Mouse (Mus musculus) midbrain, embryonic 12.5 days (tissue): ENCODE data around the gene Smarcal1. TPM values are rescaled to one million over a fixed set of nuclear protein-coding genes. Genes with fewer than 3 reads are reported as not detected.

Experiments
- ATAC-seq: fragments of 200-750 bp; cut with Nextera tagmentation; 2 replicates; pipeline ENCODE4 v1.8.0; 2017; ENCODE audit warnings: low read depth, moderate TSS enrichment, moderate library complexity; ENCODE audit not compliant: low FRiP score
- H3K27ac ChIP-seq: fragments of 300-500 bp; sonication (generic); replicated peaks from 2 replicates; pipeline ENCODE4 v1.5.1; 2016; ENCODE audit warnings: mild to moderate bottlenecking
- H3K27me3 ChIP-seq: fragments of 300-500 bp; sonication (generic); 2 replicates; pipeline ENCODE4 v1.6.1; 2016; ENCODE audit warnings: mild to moderate bottlenecking
- H3K36me3 ChIP-seq: fragments of 300-500 bp; sonication (generic); 2 replicates; pipeline ENCODE4 v1.6.1; 2016
- H3K4me1 ChIP-seq: fragments of 300-500 bp; sonication (generic); 2 replicates; pipeline ENCODE4 v1.6.1; 2016
- H3K4me2 ChIP-seq: fragments of 300-500 bp; sonication (generic); replicated peaks from 2 replicates; pipeline ENCODE4 v1.6.1; 2016; ENCODE audit warnings: mild to moderate bottlenecking, moderate library complexity
- H3K4me3 ChIP-seq: fragments of 300-500 bp; sonication (generic); 2 replicates; pipeline ENCODE4 v1.5.1; 2016; ENCODE audit warnings: mild to moderate bottlenecking
- H3K9ac ChIP-seq: fragments of 300-500 bp; sonication (generic); replicated peaks from 2 replicates; pipeline ENCODE4 v1.6.1; 2016; ENCODE audit warnings: mild to moderate bottlenecking, moderate library complexity
- H3K9me3 ChIP-seq: fragments of 300-500 bp; sonication (generic); 2 replicates; pipeline ENCODE4 v1.6.1; 2016; ENCODE audit warnings: mild to moderate bottlenecking
- WGBS: fragments of 180-500 bp; shearing (Covaris S2); methylation state at CpG from one replicate; pipeline ENCODE4 v1.1.7; 2016; 5-methylcytosine and 5-hydroxymethylcytosine counted together
- polyA plus RNA-seq: library from polyadenylated mRNA; unstranded; fragments of >200 nt; fragmentation: Nextera tagmentation; extraction: Ambion mirVana; gene quantifications from 2 replicates; pipeline ENCODE4 v1.2.1, GENCODE M21; 2016

Smarcal1 gene
- 30.3 and 31.4 TPM in 2 replicates for polyA plus RNA-seq

DNA sequence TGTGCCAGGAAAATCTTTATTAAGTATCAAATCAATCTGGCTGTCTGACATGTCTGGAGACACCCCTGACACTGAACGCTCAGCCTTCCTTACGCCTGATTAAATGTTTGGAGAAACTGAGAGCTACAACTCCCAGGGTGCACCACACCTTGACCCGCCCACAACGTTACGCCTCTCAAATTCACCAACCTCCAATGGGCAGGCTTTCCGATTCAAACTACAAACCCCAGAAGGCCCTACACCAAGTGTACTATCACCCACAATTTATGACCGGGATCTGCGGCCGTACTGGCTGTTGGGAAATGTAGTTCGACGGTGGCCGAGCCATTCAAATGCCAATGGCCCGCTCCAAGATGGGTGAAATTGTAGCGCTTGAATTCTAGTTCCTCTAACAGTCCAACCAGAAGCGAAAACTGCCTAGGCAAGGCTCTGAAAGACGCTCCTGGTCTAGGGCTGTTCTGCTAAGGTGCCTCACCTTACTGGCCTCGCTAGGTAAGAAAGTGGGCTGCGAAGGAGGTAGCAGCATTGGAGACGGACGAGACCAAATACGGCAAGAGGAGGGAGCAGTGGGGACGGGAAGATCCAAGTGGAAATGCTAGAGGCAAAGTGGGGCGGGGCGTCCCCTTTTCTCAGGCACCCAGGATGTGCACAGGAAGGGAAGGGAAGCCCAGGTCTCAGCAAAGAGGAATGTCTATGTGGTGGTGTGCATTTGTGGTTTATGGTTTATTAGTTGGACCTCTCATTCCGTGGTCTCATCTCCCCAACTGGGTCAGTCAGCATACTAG, at the start of gene Smarcal1:
Gene Smarcal1 (plus strand): TSS at position 305 of the 785 bp plus-strand sequence.
- H3K9me3 ChIP-seq = no peaks in the 10 kb centered on the region
- under 1% methylated on average over 25 of the region's 25 CpGs for WGBS
- ATAC-seq = peak; percentile 99

DNA sequence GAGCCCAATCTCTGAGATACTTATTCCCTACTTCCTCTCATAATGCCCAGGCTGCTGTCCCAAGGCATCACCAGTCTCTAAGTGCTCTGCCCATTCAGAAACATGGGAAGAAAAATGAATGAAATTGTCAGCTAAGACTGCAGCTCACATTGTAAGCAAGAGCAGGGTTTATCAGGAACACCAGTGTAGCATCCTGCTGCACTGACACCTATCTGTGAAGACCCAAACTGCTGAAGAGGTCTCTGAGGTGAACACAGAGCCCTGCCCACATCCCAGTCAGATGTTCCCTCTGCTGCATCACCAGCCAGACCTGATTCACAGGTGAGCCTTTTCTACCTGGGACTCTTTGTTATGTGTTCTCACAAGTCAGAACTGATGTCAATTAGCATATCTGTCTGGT, 49.6 kb upstream of the Smarcal1 start:
- ATAC-seq = no peak
- H3K4me3 ChIP-seq = no peak overlapping the region
- H3K36me3 ChIP-seq = no peaks in the 10 kb centered on the region
- H3K27ac ChIP-seq = no peak overlapping the region
- peaks cover 47% of the 10 kb centered on the region for H3K27me3 ChIP-seq
- H3K9ac ChIP-seq = no peak overlapping the region
- no peaks in the 10 kb centered on the region for H3K9me3 ChIP-seq
- H3K4me2 ChIP-seq = 0 out of 2 replicates have a peak overlapping the region, but pooled peaks have one; percentile 11
- peaks cover 20% of the 10 kb centered on the region for H3K4me1 ChIP-seq

More for the DNA sequence above, at the start of gene Smarcal1:
- Histone ChIP-seq H3K36me3 (peaks cover 26% of the 10 kb centered on the region), H3K4me2 (peak within 1 kb of the TSS; percentile 64), H3K9ac (peak within 1 kb of the TSS; percentile 70), H3K4me1 (peaks cover 28% of the 10 kb centered on the region), H3K27me3 (no peaks in the 10 kb centered on the region), H3K27ac (peak within 1 kb of the TSS; percentile 83), H3K4me3 (peak within 1 kb of the TSS; percentile 70)

DNA sequence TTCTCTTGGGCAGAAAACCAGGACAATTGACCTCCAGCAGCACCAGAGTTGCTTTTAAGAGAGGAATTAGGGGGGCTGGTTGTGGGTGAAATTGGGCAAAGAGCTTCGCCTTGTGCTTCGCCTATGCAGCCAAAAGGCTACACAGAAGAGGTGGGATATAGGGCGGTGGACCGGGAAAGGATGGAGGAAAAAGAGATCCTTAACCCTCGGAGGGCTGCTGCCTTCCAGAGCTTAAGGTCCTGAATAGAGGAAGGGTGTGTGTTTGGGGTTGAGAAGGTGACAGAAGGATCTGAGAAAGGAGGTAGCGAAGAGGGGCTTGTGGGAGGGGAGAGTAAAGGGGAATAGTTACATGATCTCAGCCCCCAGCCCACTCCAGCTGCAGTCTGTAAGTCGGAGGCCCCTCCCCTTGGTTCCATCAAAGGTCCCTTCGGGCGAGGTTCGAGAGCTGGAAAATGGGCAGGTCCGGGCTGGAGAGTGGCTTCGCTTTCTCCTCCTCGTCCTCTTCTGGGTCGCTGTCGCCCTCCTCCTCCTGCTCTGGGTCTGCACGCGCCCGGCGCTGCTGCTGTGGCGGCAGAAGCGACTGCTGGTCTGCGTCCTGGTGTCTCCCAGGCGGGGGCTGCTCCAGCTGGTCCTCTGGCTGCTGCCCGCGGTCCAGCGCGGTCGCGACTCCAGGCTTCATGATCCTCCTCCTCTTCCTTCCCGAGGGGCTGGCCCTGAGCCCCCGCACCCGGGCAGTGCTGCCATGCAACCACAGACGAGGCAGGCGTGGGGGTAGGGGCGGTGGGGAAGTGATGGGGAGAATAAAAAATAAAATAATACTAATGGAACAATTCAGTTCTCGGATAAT, 47.1 kb upstream of the Smarcal1 start:
- peaks cover 47% of the 10 kb centered on the region for H3K27me3 ChIP-seq
- peak overlapping the region; percentile 49 for H3K4me3 ChIP-seq
- peak; percentile 77 for ATAC-seq
- peaks cover 20% of the 10 kb centered on the region for H3K4me1 ChIP-seq
- H3K9me3 ChIP-seq = no peaks in the 10 kb centered on the region
- H3K4me2 ChIP-seq = peak overlapping the region; percentile 86
- H3K36me3 ChIP-seq = no peaks in the 10 kb centered on the region
- 2% methylated on average over 34 of the region's 36 CpGs for WGBS
- H3K27ac ChIP-seq = peak overlapping the region; percentile 50
- peak overlapping the region; percentile 62 for H3K9ac ChIP-seq

DNA sequence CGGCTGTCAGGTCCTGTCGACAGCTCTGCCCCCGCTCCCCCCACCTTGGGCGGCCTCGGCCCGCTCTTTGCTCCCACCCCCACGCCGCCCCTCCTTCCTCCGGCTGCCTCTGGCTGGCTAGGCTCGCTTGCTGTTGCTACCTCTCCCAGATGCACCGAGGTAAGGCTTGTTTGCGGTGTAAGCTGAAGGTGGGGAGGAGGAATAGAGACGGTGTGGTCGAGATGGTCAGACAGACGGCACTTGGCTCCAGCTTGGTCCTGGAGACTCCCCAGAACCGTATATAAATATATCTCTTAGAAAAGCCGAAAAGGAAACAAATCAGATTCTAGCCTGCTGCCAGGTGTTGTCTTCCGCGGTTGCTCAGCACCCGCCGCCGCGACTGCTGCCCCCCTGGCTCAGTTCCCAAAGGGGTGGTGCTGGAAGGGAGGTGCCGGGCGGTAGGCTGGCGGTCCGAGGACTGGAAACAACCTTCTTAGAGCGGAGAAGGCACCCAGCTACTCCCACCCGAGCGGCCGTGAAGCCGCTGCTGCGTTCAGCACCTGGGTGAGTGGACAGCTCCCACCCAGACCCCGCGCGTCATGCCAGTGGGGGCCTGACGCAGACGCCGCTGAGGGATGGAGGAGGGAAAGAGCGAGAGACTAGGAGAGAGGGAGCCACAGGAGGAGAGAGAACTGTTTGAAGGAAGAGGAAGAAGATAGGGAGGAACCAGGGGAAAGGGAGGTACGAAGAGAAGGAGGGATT, 46.3 kb upstream of the Smarcal1 start, which contains the start of gene March4:
Gene March4 (minus strand): TSS at position 320 of the 741 bp plus-strand sequence.
- peaks cover 20% of the 10 kb centered on the region for H3K4me1 ChIP-seq
- WGBS = under 1% methylated on average over 41 of the region's 41 CpGs
- H3K27ac ChIP-seq = peak within 1 kb of the TSS; percentile 50
- no peaks in the 10 kb centered on the region for H3K9me3 ChIP-seq
- peak within 1 kb of the TSS; percentile 86 for H3K4me2 ChIP-seq
- H3K27me3 ChIP-seq = peaks cover 47% of the 10 kb centered on the region
- H3K4me3 ChIP-seq = peak within 1 kb of the TSS; percentile 49
- no peaks in the 10 kb centered on the region for H3K36me3 ChIP-seq
- peak within 1 kb of the TSS; percentile 62 for H3K9ac ChIP-seq
- ATAC-seq = peak; percentile 76

DNA sequence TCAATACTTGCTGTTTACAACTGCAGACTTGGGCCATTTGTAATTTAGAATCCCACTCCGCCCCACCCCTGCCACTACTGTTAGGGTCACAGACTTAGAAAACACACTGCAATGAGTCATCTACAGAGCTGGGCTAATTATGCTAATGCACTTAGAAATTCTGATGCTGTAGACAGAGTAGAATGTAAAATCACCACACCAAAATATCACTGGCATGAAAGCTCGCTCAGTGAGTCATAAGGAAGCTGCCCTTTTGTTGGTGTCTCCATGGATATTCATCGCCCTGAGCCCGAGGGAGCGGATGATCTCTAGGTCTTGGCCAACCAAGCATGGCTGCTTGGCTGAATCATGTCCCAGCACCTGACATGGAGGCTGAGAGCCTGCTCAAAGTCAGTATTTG, 44.8 kb upstream of the Smarcal1 start:
- no peak overlapping the region for H3K4me3 ChIP-seq
- H3K4me1 ChIP-seq = peaks cover 18% of the 10 kb centered on the region
- peaks cover 43% of the 10 kb centered on the region for H3K27me3 ChIP-seq
- no peaks in the 10 kb centered on the region for H3K9me3 ChIP-seq
- ATAC-seq = no peak
- no peak overlapping the region for H3K9ac ChIP-seq
- H3K27ac ChIP-seq = no peak overlapping the region
- WGBS = 69% methylated on average over 5 of the region's 5 CpGs
- H3K36me3 ChIP-seq = no peaks in the 10 kb centered on the region
- H3K4me2 ChIP-seq = no peak overlapping the region

DNA sequence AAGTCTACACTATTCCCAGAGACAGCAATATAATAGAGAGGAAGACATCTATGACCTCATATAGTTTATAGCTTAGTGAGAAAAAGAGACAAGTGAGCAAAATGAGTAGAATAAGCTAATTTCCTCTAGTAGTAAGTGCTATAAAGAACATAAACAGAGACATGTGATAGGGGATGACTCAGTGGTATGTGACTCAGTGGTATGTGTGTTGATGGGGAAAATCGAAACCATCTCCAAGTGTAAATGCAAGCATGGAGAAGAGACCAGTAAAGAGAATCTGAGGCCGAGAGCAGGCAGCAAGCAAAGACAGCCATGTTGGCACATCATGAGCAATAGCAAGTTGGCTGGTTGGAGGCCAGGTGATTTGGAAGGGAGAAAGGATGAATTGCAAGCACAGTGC, 32.7 kb upstream of the Smarcal1 start:
- Histone ChIP-seq H3K36me3 (no peaks in the 10 kb centered on the region), H3K9ac (no peak overlapping the region), H3K27ac (no peak overlapping the region), H3K4me2 (no peak overlapping the region), H3K9me3 (no peaks in the 10 kb centered on the region), H3K4me1 (no peaks in the 10 kb centered on the region), H3K27me3 (no peaks in the 10 kb centered on the region), H3K4me3 (no peak overlapping the region)
- no peak for ATAC-seq
- 86% methylated on average over 2 of the region's 2 CpGs for WGBS

DNA sequence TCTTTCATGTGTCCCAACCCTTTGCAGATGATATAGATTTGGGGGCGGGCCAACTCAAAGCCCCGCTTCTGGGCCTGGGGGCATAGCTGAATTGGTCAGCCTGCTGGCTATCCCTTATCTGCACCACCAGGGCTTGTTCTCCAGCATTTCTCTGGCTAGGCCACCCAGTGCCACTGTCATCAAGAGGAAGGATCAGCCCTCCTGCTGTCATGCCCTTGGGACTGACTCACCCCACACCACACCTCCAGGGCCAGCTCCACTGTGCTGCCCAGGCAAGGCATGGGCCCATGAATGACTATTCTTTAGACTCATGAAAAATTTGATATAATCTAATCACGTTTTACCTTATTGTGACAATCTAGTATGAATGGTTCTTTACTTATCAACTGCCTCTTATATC, 26.6 kb upstream of the Smarcal1 start:
- Histone ChIP-seq H3K27ac (no peak overlapping the region), H3K36me3 (no peaks in the 10 kb centered on the region), H3K9ac (no peak overlapping the region), H3K4me3 (no peak overlapping the region), H3K4me1 (no peaks in the 10 kb centered on the region), H3K9me3 (no peaks in the 10 kb centered on the region), H3K27me3 (no peaks in the 10 kb centered on the region), H3K4me2 (no peak overlapping the region)
- WGBS = 85% methylated on average over 3 of the region's 3 CpGs
- no peak for ATAC-seq

DNA sequence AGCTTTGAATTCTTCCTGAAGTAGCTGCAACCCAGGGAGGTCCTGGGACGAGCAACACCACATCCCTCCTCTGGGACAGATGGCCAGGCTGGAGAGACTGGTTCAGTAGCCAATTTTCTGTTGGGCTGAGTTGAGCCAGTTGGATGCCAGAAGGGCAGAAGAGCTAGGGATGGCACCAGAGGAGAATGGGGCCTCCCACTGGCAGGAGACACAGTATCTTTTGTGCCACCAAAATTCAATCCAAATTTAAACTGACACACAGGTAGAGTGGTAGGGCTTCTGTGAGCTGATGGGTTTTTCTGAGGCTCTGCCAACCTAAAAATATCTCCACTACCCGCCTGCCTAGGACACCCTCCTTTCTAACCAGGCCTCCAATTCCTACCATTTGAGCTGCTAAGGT, 24.4 kb upstream of the Smarcal1 start:
- H3K27ac ChIP-seq = no peak overlapping the region
- H3K36me3 ChIP-seq = no peaks in the 10 kb centered on the region
- no peaks in the 10 kb centered on the region for H3K9me3 ChIP-seq
- H3K27me3 ChIP-seq = no peaks in the 10 kb centered on the region
- H3K9ac ChIP-seq = no peak overlapping the region
- H3K4me3 ChIP-seq = no peak overlapping the region
- H3K4me1 ChIP-seq = no peaks in the 10 kb centered on the region
- ATAC-seq = no peak
- H3K4me2 ChIP-seq = no peak overlapping the region
- WGBS = 47% methylated on average over 2 of the region's 2 CpGs

DNA sequence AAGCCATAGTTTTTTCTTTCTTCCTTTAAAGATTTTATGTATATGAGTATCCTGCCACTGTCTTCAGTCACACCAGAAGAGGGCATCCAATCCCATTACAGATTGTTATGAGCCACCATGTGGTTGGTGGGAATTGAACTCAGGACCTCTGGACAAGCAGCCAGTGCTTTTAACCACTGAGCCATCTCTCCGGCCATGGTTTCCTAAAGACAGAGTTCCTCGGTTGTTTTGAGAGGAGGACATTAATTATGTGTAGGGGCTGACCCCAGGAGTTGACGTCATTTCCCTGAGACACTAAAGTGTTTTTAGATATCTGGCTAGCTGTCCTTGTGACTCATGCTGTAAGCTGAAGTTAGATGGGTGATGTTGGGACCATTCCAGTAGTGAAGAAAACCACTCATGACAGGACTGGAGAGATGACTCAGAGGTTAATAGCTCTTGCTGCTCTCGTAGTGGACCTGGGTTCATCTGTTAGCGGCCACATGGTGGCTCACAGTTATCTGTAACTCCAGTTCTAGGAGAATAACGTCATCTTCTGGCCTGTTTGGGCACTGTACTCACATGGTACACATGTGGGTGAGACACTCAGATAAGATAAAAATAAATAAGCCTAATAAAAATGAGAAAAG, 18.6 kb upstream of the Smarcal1 start:
- H3K4me1 ChIP-seq = 0 out of 2 replicates have a peak, but pooled peaks cover 11% of the 10 kb centered on the region
- no peak for ATAC-seq
- no peak overlapping the region for H3K4me3 ChIP-seq
- no peak overlapping the region for H3K27ac ChIP-seq
- H3K9me3 ChIP-seq = no peaks in the 10 kb centered on the region
- H3K27me3 ChIP-seq = no peaks in the 10 kb centered on the region
- H3K4me2 ChIP-seq = no peak overlapping the region
- 89% methylated on average over 6 of the region's 6 CpGs for WGBS
- no peak overlapping the region for H3K9ac ChIP-seq
- no peaks in the 10 kb centered on the region for H3K36me3 ChIP-seq

DNA sequence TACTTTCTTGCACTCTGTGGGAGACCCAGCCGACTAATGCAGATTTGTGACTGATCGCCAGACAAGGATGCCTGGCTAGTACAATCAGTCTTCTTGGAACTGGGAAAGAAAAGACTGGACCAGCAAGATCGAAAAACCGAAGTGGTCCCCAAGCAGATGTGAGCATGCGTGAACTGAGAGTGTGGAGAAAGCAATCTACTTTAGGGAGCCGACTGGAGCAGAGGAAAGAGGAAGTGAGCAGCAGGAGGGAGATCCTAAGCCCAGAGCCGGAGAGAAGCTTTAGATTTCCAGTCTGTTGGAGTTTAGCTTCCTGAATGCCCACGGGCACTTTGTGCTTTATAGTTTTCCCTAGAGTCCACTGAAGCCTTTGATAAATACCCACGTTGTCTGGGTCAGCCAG, 16.0 kb upstream of the Smarcal1 start:
- Histone ChIP-seq H3K36me3 (no peaks in the 10 kb centered on the region), H3K4me2 (peak overlapping the region; percentile 35), H3K4me1 (0 out of 2 replicates have a peak, but pooled peaks cover 14% of the 10 kb centered on the region), H3K9ac (no peak overlapping the region), H3K9me3 (no peaks in the 10 kb centered on the region), H3K4me3 (0 out of 2 replicates have a peak overlapping the region, but pooled peaks have one; percentile 9), H3K27ac (no peak overlapping the region; the same call in 1 of the 2 replicates), H3K27me3 (no peaks in the 10 kb centered on the region)
- ATAC-seq = no peak
- WGBS = 35% methylated on average over 9 of the region's 9 CpGs

DNA sequence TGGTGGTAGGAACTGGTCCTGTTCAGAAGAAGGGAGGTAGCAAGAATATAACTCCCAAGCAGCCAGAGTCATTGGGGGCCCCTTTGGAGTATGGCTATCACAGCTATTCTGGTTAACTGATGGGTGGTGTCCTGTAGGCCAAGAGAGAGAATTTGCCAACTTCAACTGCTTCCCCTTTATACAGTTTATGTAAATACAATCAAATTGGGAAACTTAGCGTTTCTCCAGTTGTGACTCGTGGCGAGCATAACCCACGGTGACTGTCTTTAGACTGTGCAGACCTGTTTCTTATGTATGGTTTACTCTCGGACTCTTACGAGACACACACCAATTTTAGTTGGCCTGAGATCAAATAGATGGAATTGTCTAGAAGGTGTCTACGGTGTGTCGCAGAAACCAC, 14.3 kb upstream of the Smarcal1 start:
- 92% methylated on average over 8 of the region's 8 CpGs for WGBS
- no peak for ATAC-seq
- no peaks in the 10 kb centered on the region for H3K36me3 ChIP-seq
- 0 out of 2 replicates have a peak, but pooled peaks cover 14% of the 10 kb centered on the region for H3K4me1 ChIP-seq
- H3K27me3 ChIP-seq = no peaks in the 10 kb centered on the region
- H3K4me3 ChIP-seq = no peak overlapping the region
- no peaks in the 10 kb centered on the region for H3K9me3 ChIP-seq
- no peak overlapping the region for H3K27ac ChIP-seq
- no peak overlapping the region for H3K4me2 ChIP-seq
- no peak overlapping the region for H3K9ac ChIP-seq
